Mouse (Mus musculus) kidney, adult 2 months (tissue): Measurements from ENCODE around the gene Klhl40. TPM values are rescaled to one million over a fixed set of nuclear protein-coding genes. Genes with fewer than 3 reads are reported as not detected.

Source experiments
- DNase-seq: peaks from one replicate; pipeline ENCODE4 v3.0.0; 2021
- H3K27ac ChIP-seq: fragments of 200-500 bp; 2 replicates; pipeline ENCODE4 v1.5.1; 2012; ENCODE audit warnings: low read depth, low read length, control low read depth, inconsistent platforms; ENCODE audit not compliant: insufficient read depth
- H3K27me3 ChIP-seq: fragments of 200-500 bp; replicated peaks from 2 replicates; pipeline ENCODE4 v1.6.1; 2012; ENCODE audit warnings: mild to moderate bottlenecking, moderate library complexity, low read length, inconsistent platforms; ENCODE audit not compliant: control insufficient read depth, insufficient read depth
- H3K36me3 ChIP-seq: fragments of 200-500 bp; 2 replicates; pipeline ENCODE4 v1.6.1; 2012; ENCODE audit warnings: mild to moderate bottlenecking, moderate library complexity, low read length, inconsistent platforms; ENCODE audit not compliant: control insufficient read depth, insufficient read depth
- H3K4me1 ChIP-seq: fragments of 200-500 bp; 2 replicates; pipeline ENCODE4 v1.6.1; 2011; ENCODE audit warnings: low read length; ENCODE audit not compliant: control insufficient read depth, insufficient read depth
- H3K4me3 ChIP-seq: fragments of 200-500 bp; 2 replicates; pipeline ENCODE4 v1.5.1; 2011; ENCODE audit warnings: mild to moderate bottlenecking, low read depth, low read length, control low read depth; ENCODE audit not compliant: insufficient read depth
- CTCF ChIP-seq: fragments of 200-500 bp; conservative IDR thresholded peaks from 2 replicates; pipeline ENCODE4 v1.5.1; 2011; ENCODE audit warnings: low read depth, mild to moderate bottlenecking, control low read depth, low read length, moderate library complexity, mixed read lengths; ENCODE audit not compliant: insufficient read depth, insufficient read length
- POLR2A ChIP-seq: fragments of 200-500 bp; IDR thresholded peaks from one replicate; pipeline ENCODE4 v1.6.1; 2011; ENCODE audit warnings: low read depth, low read length, control low read depth
- WGBS: fragments of 180-500 bp; shearing (Covaris S2); methylation state at CpG from one replicate; pipeline ENCODE4 v1.1.7; 2018; 5-methylcytosine and 5-hydroxymethylcytosine counted together
- polyA plus RNA-seq: library from polyadenylated mRNA; depleted of rRNA; stranded (reverse); fragments of >200 nt; gene quantifications from 2 replicates; pipeline ENCODE4 v1.2.3, GENCODE M21; 2012

The Klhl40 gene
- polyA plus RNA-seq, 1 experiment, result 1.6 TPM

- no peak for DNase-seq
- no peak overlapping the region for H3K4me3 ChIP-seq
- no peak for TF ChIP-seq CTCF
- no peak for TF ChIP-seq POLR2A
- no peaks in the 10 kb centered on the region for H3K4me1 ChIP-seq
- no peaks in the 10 kb centered on the region for H3K27me3 ChIP-seq
- no peaks in the 10 kb centered on the region for H3K36me3 ChIP-seq
- 49% methylated on average over 6 of the region's 6 CpGs for WGBS
- no peak overlapping the region for H3K27ac ChIP-seq
These were observed 37.8 kb downstream of the Klhl40 start for GRCm38 (mm10) chr9:121815183-121815582.

- Histone ChIP-seq H3K4me1 (peaks cover 8% of the 10 kb centered on the region; the same call in 1 of the 2 replicates), H3K27ac (peak overlapping the region; percentile 67), H3K36me3 (no peaks in the 10 kb centered on the region), H3K4me3 (no peak overlapping the region), H3K27me3 (no peaks in the 10 kb centered on the region)
- TF ChIP-seq POLR2A, result no peak
- TF ChIP-seq CTCF, result no peak
- 70% methylated on average over 9 of the region's 9 CpGs for WGBS
- peak; percentile 66 for DNase-seq
These were observed 41.8 kb downstream of the Klhl40 start for GRCm38 (mm10) chr9:121819073-121819770.

- H3K27me3 ChIP-seq, result no peaks in the 10 kb centered on the region
- no peak overlapping the region for H3K4me3 ChIP-seq
- DNase-seq, result peak; percentile 36
- whole genome bisulfite sequencing, result 61% methylated on average over 7 of the region's 7 CpGs
- peak overlapping the region; percentile 67 for H3K27ac ChIP-seq
- H3K36me3 ChIP-seq, result no peaks in the 10 kb centered on the region
- H3K4me1 ChIP-seq, result peaks cover 8% of the 10 kb centered on the region; the same call in 1 of the 2 replicates
- TF ChIP-seq POLR2A (no peak), CTCF (no peak)
These were observed 42.5 kb downstream of the Klhl40 start for GRCm38 (mm10) chr9:121819771-121820471.

- no peaks in the 10 kb centered on the region for H3K36me3 ChIP-seq
- TF ChIP-seq CTCF, result no peak
- no peak for TF ChIP-seq POLR2A
- peak; percentile 18 for DNase-seq
- no peaks in the 10 kb centered on the region for H3K27me3 ChIP-seq
- H3K4me1 ChIP-seq, result peaks cover 8% of the 10 kb centered on the region; the same call in 1 of the 2 replicates
- whole genome bisulfite sequencing, result 64% methylated on average over 5 of the region's 5 CpGs
- H3K4me3 ChIP-seq, result no peak overlapping the region
- peak overlapping the region; percentile 67 for H3K27ac ChIP-seq
These were observed 43.4 kb downstream of the Klhl40 start for GRCm38 (mm10) chr9:121820765-121821164.

- Histone ChIP-seq H3K4me1 (peaks cover 8% of the 10 kb centered on the region; the same call in 1 of the 2 replicates), H3K27ac (peak overlapping the region; percentile 70), H3K36me3 (no peaks in the 10 kb centered on the region), H3K4me3 (no peak overlapping the region), H3K27me3 (no peaks in the 10 kb centered on the region)
- DNase-seq, result peak; percentile 46
- TF ChIP-seq CTCF (no peak), POLR2A (no peak)
- WGBS, result 38% methylated on average over 6 of the region's 6 CpGs
These were observed 45.2 kb downstream of the Klhl40 start for GRCm38 (mm10) chr9:121822585-121822991.

GRCm38 (mm10) chr9:121823051-121823450, 45.6 kb downstream of the Klhl40 start:
- no peaks in the 10 kb centered on the region for H3K27me3 ChIP-seq
- peaks cover 8% of the 10 kb centered on the region; the same call in 1 of the 2 replicates for H3K4me1 ChIP-seq
- TF ChIP-seq POLR2A, result no peak
- peak; percentile 80 for DNase-seq
- 64% methylated on average over 1 of the region's 1 CpGs for WGBS
- H3K27ac ChIP-seq, result peak overlapping the region; percentile 70; the same call in 1 of the 2 replicates
- H3K4me3 ChIP-seq, result no peak overlapping the region
- H3K36me3 ChIP-seq, result no peaks in the 10 kb centered on the region

- Histone ChIP-seq H3K27ac (peak overlapping the region; percentile 33; the same call in 1 of the 2 replicates), H3K36me3 (no peaks in the 10 kb centered on the region), H3K4me1 (peaks cover 8% of the 10 kb centered on the region; the same call in 1 of the 2 replicates), H3K27me3 (no peaks in the 10 kb centered on the region), H3K4me3 (no peak overlapping the region)
- peak; percentile 39 for DNase-seq
- 86% methylated on average over 7 of the region's 7 CpGs for WGBS
- no peak for TF ChIP-seq CTCF
- no peak for TF ChIP-seq POLR2A
These were observed 46.6 kb downstream of the Klhl40 start for GRCm38 (mm10) chr9:121823991-121824390.
